Mouse (Mus musculus): Measurements from ENCODE around the gene Zar1l. TPM values are rescaled to one million over a fixed set of nuclear protein-coding genes. Genes with fewer than 3 reads are reported as not detected.

Gene Zar1l
- polyA plus RNA-seq, 1 experiment: not detected

DNA sequence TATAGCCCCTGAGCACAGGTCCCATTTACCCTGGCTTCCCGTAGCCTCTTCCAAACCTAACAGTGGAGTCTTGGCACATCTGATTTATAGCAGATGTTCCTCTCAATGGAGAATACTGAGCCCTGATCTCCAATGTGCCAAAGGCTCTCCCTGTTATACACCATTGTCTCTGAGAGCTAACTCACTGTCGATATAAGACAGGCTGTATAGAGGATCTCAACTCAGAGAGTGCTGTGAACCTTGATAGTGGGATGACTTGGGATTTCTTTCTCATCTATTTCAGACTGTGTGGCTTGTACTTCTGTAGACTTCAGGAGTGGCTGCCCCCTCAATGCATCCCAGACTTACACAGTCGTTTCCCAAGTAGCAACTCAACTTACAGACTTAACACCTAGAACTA, 27.7 kb downstream of the Zar1l start:
- H3K27ac ChIP-seq (ENCODE audit: insufficient read depth, low read length): no peak overlapping the region
- TF ChIP-seq POLR2A (IDR thresholded peaks at IDR 0.05; ENCODE audit: low read depth, low read length) (no peak), CTCF (IDR thresholded peaks at IDR 0.05; ENCODE audit: extremely low read depth, insufficient read depth, insufficient read length, insufficient replicate concordance) (no peak)
- no peak for DNase-seq (ENCODE audit: low read depth in 1 of 2, low spot score in 2 of 2)
- H3K4me3 ChIP-seq (ENCODE audit: extremely low read depth, insufficient read depth, insufficient read length): no peak overlapping the region
- 90% methylated on average over 3 of the region's 3 CpGs for WGBS
- no peaks in the 10 kb centered on the region for H3K4me1 ChIP-seq (ENCODE audit: control insufficient read depth, insufficient read depth, insufficient read length)
- no peaks in the 10 kb centered on the region for H3K36me3 ChIP-seq (ENCODE audit: control insufficient read depth, insufficient read depth, low read length)
- no peaks in the 10 kb centered on the region for H3K27me3 ChIP-seq (ENCODE audit: control insufficient read depth, insufficient read depth, low read length)

DNA sequence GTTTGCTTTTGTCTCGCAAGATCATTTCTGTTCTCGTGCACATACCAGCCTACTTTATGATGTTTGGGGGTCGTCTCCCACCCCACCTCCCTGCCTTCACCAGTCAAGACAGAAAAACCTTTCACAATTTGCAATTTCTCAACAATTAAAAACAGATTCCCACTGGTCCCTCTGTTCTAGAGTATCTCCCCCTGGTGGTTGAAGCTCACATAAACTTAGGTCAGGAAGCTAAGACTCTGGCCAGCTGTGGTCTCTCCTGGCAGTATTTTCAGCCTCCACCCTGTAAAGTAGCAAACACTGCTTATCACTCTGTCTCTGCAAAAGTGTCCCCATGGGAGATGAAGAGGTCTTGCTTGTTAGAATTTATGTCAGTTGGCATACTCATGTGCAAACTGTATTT, 32.8 kb downstream of the Zar1l start:
- Histone ChIP-seq H3K4me1 (ENCODE audit: control insufficient read depth, insufficient read depth, insufficient read length) (no peaks in the 10 kb centered on the region), H3K36me3 (ENCODE audit: control insufficient read depth, insufficient read depth, low read length) (peaks cover 9% of the 10 kb centered on the region), H3K27me3 (ENCODE audit: control insufficient read depth, insufficient read depth, low read length) (no peaks in the 10 kb centered on the region), H3K27ac (ENCODE audit: insufficient read depth, low read length) (no peak overlapping the region), H3K4me3 (ENCODE audit: extremely low read depth, insufficient read depth, insufficient read length) (no peak overlapping the region)
- 67% methylated on average over 3 of the region's 3 CpGs for WGBS
- DNase-seq (ENCODE audit: low read depth in 1 of 2, low spot score in 2 of 2): peak in 1 of 2 experiments; percentile 9
- TF ChIP-seq CTCF (IDR thresholded peaks at IDR 0.05; ENCODE audit: extremely low read depth, insufficient read depth, insufficient read length, insufficient replicate concordance) (no peak), POLR2A (IDR thresholded peaks at IDR 0.05; ENCODE audit: low read depth, low read length) (no peak)

DNA sequence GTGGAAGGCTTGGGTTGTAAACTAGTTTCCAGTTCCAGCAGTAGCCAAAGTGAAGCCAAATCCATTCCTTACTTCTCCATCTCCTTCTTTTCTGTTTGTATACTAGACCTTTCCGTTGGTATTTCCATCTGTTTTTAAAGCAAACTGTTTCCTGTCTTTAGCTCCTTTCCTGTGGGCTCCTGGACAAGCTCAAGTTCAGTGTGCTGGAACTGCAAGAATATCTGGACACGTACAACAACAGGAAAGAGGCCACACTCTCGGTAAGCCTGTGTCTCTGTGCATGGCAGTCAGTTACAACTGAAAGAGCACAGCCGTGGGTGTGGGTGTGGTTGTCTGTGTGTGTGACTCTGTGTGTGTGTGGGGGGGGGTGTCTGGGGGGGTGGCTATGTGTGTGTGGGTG, 39.4 kb downstream of the Zar1l start:
- no peaks in the 10 kb centered on the region for H3K4me1 ChIP-seq (ENCODE audit: control insufficient read depth, insufficient read depth, insufficient read length)
- 36% methylated on average over 4 of the region's 4 CpGs for WGBS
- no peak overlapping the region for H3K4me3 ChIP-seq (ENCODE audit: extremely low read depth, insufficient read depth, insufficient read length)
- no peak for DNase-seq (ENCODE audit: low read depth in 1 of 2, low spot score in 2 of 2)
- TF ChIP-seq CTCF (IDR thresholded peaks at IDR 0.05; ENCODE audit: extremely low read depth, insufficient read depth, insufficient read length, insufficient replicate concordance) (no peak), POLR2A (IDR thresholded peaks at IDR 0.05; ENCODE audit: low read depth, low read length) (no peak)
- peaks cover 12% of the 10 kb centered on the region for H3K36me3 ChIP-seq (ENCODE audit: control insufficient read depth, insufficient read depth, low read length)
- no peak overlapping the region for H3K27ac ChIP-seq (ENCODE audit: insufficient read depth, low read length)
- H3K27me3 ChIP-seq (ENCODE audit: control insufficient read depth, insufficient read depth, low read length): no peaks in the 10 kb centered on the region

DNA sequence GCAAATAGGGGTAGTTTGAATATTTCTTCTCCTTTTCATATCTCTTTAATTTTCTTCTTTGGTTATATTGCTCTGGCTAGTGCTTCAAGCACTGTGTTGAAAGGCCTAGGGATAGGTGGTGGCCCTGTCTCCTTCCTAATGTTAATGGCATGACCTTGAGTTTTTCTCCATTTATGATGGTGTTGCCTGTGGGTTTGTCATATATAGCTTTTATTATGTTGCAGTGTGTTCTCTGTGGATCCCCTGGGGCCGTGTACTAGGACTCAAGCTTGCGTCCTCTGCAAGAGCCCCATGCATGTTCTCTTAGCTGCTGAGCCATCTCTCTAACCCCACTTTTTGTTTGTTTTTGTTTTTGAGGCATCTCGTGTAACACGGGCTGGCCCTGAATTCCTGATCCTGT, 40.6 kb downstream of the Zar1l start:
- 93% methylated on average over 4 of the region's 4 CpGs for WGBS
- peaks cover 8% of the 10 kb centered on the region; the same call in 1 of the 2 replicates for H3K36me3 ChIP-seq (ENCODE audit: control insufficient read depth, insufficient read depth, low read length)

DNA sequence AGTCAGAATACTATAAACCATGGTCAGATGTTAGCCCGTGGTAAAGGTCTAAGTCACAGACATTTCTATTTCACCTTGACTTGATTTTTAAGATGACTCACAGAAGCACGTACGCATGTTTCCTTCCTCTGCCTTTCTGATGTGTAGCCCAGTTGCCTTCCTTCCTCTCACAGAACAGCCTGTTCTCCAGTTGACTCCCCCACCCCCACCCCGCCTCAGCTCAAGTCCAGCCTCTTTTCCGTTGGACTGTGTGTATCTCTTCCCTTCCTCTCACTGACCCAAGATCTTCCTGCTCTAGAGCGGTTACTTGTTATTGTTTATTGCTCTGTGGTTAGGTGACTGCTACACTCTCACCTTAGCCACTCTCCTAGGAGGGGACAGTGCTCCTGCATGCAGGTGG, 49.5 kb downstream of the Zar1l start:
- no peak for DNase-seq (ENCODE audit: low read depth in 1 of 2, low spot score in 2 of 2)
- no peak overlapping the region for H3K27ac ChIP-seq (ENCODE audit: insufficient read depth, low read length)
- WGBS: 15% methylated on average over 6 of the region's 6 CpGs

More for the DNA sequence above, 40.6 kb downstream of the Zar1l start:
- no peaks in the 10 kb centered on the region for H3K27me3 ChIP-seq (ENCODE audit: control insufficient read depth, insufficient read depth, low read length)
- H3K27ac ChIP-seq (ENCODE audit: insufficient read depth, low read length): no peak overlapping the region
- no peak for TF ChIP-seq POLR2A (IDR thresholded peaks at IDR 0.05; ENCODE audit: low read depth, low read length)
- TF ChIP-seq CTCF (IDR thresholded peaks at IDR 0.05; ENCODE audit: extremely low read depth, insufficient read depth, insufficient read length, insufficient replicate concordance): no peak
- H3K4me1 ChIP-seq (ENCODE audit: control insufficient read depth, insufficient read depth, insufficient read length): no peaks in the 10 kb centered on the region
- no peak for DNase-seq (ENCODE audit: low read depth in 1 of 2, low spot score in 2 of 2)
- no peak overlapping the region for H3K4me3 ChIP-seq (ENCODE audit: extremely low read depth, insufficient read depth, insufficient read length)

DNA sequence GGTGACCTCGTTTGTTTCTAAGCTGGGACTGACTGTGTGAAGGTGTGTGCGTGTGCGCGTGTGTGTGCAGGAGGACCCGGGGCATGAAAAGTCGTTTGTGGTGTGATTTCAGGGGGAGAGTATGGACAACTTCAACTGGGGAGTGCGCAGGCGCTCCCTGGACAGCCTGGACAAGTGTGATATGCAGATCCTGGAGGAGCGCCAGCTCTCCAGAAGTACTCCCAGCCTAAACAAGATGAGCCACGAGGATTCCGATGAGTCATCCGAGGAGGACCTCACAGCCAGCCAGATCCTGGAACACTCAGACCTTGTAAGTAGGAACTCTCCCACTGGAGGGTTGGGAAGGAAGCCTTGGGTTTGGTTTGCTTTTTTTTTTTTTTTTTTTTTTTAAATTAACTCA, 51.8 kb downstream of the Zar1l start:
- Histone ChIP-seq H3K27ac (ENCODE audit: insufficient read depth, low read length) (no peak overlapping the region), H3K4me3 (ENCODE audit: extremely low read depth, insufficient read depth, insufficient read length) (no peak overlapping the region), H3K4me1 (ENCODE audit: control insufficient read depth, insufficient read depth, insufficient read length) (no peaks in the 10 kb centered on the region), H3K36me3 (ENCODE audit: control insufficient read depth, insufficient read depth, low read length) (peaks cover 4% of the 10 kb centered on the region), H3K27me3 (ENCODE audit: control insufficient read depth, insufficient read depth, low read length) (no peaks in the 10 kb centered on the region)
- DNase-seq (ENCODE audit: low read depth in 1 of 2, low spot score in 2 of 2): no peak
- 70% methylated on average over 12 of the region's 12 CpGs for WGBS
- no peak for TF ChIP-seq CTCF (IDR thresholded peaks at IDR 0.05; ENCODE audit: extremely low read depth, insufficient read depth, insufficient read length, insufficient replicate concordance)
- TF ChIP-seq POLR2A (IDR thresholded peaks at IDR 0.05; ENCODE audit: low read depth, low read length): no peak

More for the DNA sequence above, 49.5 kb downstream of the Zar1l start:
- TF ChIP-seq POLR2A (IDR thresholded peaks at IDR 0.05; ENCODE audit: low read depth, low read length) (no peak), CTCF (IDR thresholded peaks at IDR 0.05; ENCODE audit: extremely low read depth, insufficient read depth, insufficient read length, insufficient replicate concordance) (no peak)
- Histone ChIP-seq H3K4me1 (ENCODE audit: control insufficient read depth, insufficient read depth, insufficient read length) (no peaks in the 10 kb centered on the region), H3K27me3 (ENCODE audit: control insufficient read depth, insufficient read depth, low read length) (no peaks in the 10 kb centered on the region), H3K4me3 (ENCODE audit: extremely low read depth, insufficient read depth, insufficient read length) (no peak overlapping the region), H3K36me3 (ENCODE audit: control insufficient read depth, insufficient read depth, low read length) (peaks cover 7% of the 10 kb centered on the region)

DNA sequence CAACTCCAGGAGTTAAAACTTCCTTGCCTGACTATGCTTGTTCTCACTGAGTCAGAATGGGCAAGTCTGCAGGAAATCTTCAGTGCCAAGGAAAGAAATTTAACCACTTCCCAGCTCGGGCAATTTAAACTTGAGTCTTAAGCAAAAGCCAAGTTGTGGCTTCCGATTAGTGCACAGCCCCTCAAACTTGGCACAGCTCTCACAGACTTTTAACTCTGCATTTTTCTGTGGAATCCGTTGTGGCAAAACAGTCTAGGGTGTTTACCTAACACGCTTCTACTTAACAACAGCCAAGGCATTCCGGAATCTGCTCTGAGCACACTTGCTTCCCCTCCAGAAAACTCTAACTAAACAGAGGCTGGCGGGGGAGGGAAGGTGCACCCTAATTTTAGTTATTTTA, 52.7 kb downstream of the Zar1l start:
- Histone ChIP-seq H3K4me3 (ENCODE audit: extremely low read depth, insufficient read depth, insufficient read length) (no peak overlapping the region), H3K4me1 (ENCODE audit: control insufficient read depth, insufficient read depth, insufficient read length) (no peaks in the 10 kb centered on the region), H3K27me3 (ENCODE audit: control insufficient read depth, insufficient read depth, low read length) (no peaks in the 10 kb centered on the region), H3K36me3 (ENCODE audit: control insufficient read depth, insufficient read depth, low read length) (peaks cover 5% of the 10 kb centered on the region), H3K27ac (ENCODE audit: insufficient read depth, low read length) (no peak overlapping the region)
- TF ChIP-seq CTCF (IDR thresholded peaks at IDR 0.05; ENCODE audit: extremely low read depth, insufficient read depth, insufficient read length, insufficient replicate concordance): no peak
- no peak for TF ChIP-seq POLR2A (IDR thresholded peaks at IDR 0.05; ENCODE audit: low read depth, low read length)
- 39% methylated on average over 6 of the region's 6 CpGs for WGBS
- no peak for DNase-seq (ENCODE audit: low read depth in 1 of 2, low spot score in 2 of 2)

Measured in spleen, adult 2 months (tissue).